Mouse (Mus musculus): ENCODE data around the gene Chaf1a. TPM values are rescaled to one million over a fixed set of nuclear protein-coding genes. Genes with fewer than 3 reads are reported as not detected.

Chaf1a gene
- total and polyA plus RNA-seq, 3 experiments, result 49.5 to 116 TPM; not detected in 1

DNA sequence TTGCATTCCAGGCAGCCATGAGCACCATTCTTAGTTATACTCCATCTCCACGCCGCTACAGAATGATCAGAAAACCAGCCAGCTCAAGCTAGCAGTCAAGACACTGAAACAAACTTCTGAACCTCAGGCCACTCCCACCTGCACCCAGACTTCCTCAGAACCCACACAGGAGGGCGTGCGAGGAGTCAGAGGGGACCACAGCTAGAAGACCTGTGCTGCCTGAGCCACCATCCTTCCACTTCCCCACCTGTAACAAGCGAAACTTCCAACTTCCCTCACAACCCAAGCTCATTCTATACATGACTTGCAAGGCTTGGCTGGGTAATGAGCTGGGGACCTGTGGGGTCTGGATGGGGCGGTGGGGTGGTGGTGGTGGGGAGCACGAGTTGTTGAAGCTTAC is 7.4 kb upstream of the Chaf1a start:
- DNase-seq (ENCODE audit: low read depth, low spot score), result peak; percentile 42
- Histone ChIP-seq H3K9ac (ENCODE audit: control insufficient read depth, low read depth, low read length, poor library complexity, severe bottlenecking) (no peak overlapping the region), H3K36me3 (ENCODE audit: control insufficient read depth in 1 of 2, insufficient read depth in 2 of 2, low read length in 2 of 2) (peaks cover 14 to 39% of the 10 kb centered on the region in 2 experiments), H3K79me2 (ENCODE audit: control insufficient read depth, insufficient read depth, low read length, poor library complexity) (peaks cover 77% of the 10 kb centered on the region), H3K27me3 (ENCODE audit: control insufficient read depth in 1 of 2, insufficient read depth in 2 of 2, low read length in 2 of 2) (no peaks in the 10 kb centered on the region), H3K27ac (ENCODE audit: control insufficient read depth, low read depth, low read length) (no peak overlapping the region), H3K4me3 (ENCODE audit: control insufficient read depth in 1 of 2, insufficient read depth in 1 of 2, low read depth in 2 of 2, low read length in 2 of 2) (no peak overlapping the region), H3K9me3 (replicated peaks; ENCODE audit: insufficient read depth, low read length) (no peaks in the 10 kb centered on the region), H3K4me1 (ENCODE audit: control insufficient read depth in 1 of 2, insufficient read depth in 2 of 2, low read length in 2 of 2) (peaks cover 18 to 41% of the 10 kb centered on the region in 2 experiments)
- no peak for TF ChIP-seq JUND (IDR thresholded peaks at IDR 0.05; ENCODE audit: low read depth, low read length)
- TF ChIP-seq NELFE (IDR thresholded peaks at IDR 0.05; ENCODE audit: low read depth, low read length), result no peak
- no peak for TF ChIP-seq USF2 (IDR thresholded peaks at IDR 0.05; ENCODE audit: borderline replicate concordance in 1 of 2, insufficient read depth in 1 of 2, low read depth in 1 of 2, low read length in 2 of 2)
- TF ChIP-seq POLR2AphosphoS5 (IDR thresholded peaks at IDR 0.05; ENCODE audit: borderline replicate concordance, low read depth, low read length), result no peak
- TF ChIP-seq SIN3A (IDR thresholded peaks at IDR 0.05; ENCODE audit: low read length), result no peak
- no peak for TF ChIP-seq MAZ (IDR thresholded peaks at IDR 0.05; ENCODE audit: low read depth, low read length)
- TF ChIP-seq GATA1 (IDR thresholded peaks at IDR 0.05; ENCODE audit: low read depth, low read length), result no peak
- TF ChIP-seq TAL1 (IDR thresholded peaks at IDR 0.05; ENCODE audit: low read length), result no peak
- no peak for TF ChIP-seq TCF12 (IDR thresholded peaks at IDR 0.05; ENCODE audit: low read depth, low read length)
- no peak for TF ChIP-seq MAFK (IDR thresholded peaks at IDR 0.05; ENCODE audit: borderline replicate concordance, low read depth, low read length)
- TF ChIP-seq NRF1 (IDR thresholded peaks at IDR 0.05; ENCODE audit: insufficient read depth, low read depth, low read length, poor library complexity, severe bottlenecking), result no peak
- TF ChIP-seq E2F4 (IDR thresholded peaks at IDR 0.05; ENCODE audit: borderline replicate concordance, low read depth, low read length), result no peak
- no peak for TF ChIP-seq USF1 (IDR thresholded peaks at IDR 0.05; ENCODE audit: low read depth, low read length)
- no peak for TF ChIP-seq ELF1 (IDR thresholded peaks at IDR 0.05; ENCODE audit: low read depth, low read length)
- TF ChIP-seq POLR2A (IDR thresholded peaks at IDR 0.05; ENCODE audit: control insufficient read depth in 1 of 2, insufficient read depth in 1 of 2, low read depth in 1 of 2, low read length in 2 of 2, poor library complexity in 1 of 2), result no peak
- no peak for TF ChIP-seq ZC3H11A (IDR thresholded peaks at IDR 0.05; ENCODE audit: low read depth, low read length)

DNA sequence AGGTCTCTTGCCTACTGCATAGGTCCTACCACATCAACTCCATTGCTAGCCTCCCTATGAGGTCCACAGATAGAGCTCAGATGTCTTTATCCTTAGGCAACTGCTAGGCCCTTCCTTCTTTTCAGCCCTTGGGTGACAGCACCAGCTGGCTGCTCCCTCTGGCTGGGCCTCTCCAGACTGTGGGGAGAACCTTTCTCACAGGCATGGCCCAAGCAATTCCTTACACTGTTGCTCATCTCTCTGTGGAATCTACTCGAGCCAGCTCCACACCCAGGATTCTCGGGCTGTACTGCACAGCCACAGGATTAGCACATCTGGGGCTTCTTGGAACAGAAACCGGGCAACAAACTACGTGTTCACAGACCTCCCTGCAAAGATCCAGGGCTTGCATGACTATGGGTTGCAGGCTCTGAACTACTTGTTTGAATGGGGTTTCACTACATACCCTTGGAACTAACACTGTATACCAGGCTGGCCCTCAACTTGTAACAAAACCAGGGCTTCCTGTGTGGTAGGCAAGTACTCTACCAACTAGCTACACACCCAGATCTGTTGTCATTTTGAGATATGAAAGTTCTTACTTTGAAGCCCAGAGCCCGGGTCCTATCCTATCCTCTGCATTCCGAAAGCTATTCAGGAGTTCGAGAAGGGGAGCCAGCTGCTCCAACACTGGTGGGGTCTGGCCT is 6.1 kb upstream of the Chaf1a start:
- no peak for DNase-seq (ENCODE audit: low read depth, low spot score)
- no peak overlapping the region for H3K27ac ChIP-seq (ENCODE audit: control insufficient read depth, low read depth, low read length)
- peaks cover 24 to 47% of the 10 kb centered on the region in 2 experiments for H3K4me1 ChIP-seq (ENCODE audit: control insufficient read depth in 1 of 2, insufficient read depth in 2 of 2, low read length in 2 of 2)
- peak overlapping the region in 1 of 2 experiments; percentile 84; a peak in 2 of 4 replicates for H3K4me3 ChIP-seq (ENCODE audit: control insufficient read depth in 1 of 2, insufficient read depth in 1 of 2, low read depth in 2 of 2, low read length in 2 of 2)
- peaks cover 5 to 49% of the 10 kb centered on the region in 2 experiments; a peak in 3 of 4 replicates for H3K36me3 ChIP-seq (ENCODE audit: control insufficient read depth in 1 of 2, insufficient read depth in 2 of 2, low read length in 2 of 2)
- no peaks in the 10 kb centered on the region for H3K9me3 ChIP-seq (replicated peaks; ENCODE audit: insufficient read depth, low read length)
- no peaks in the 10 kb centered on the region for H3K27me3 ChIP-seq (ENCODE audit: control insufficient read depth in 1 of 2, insufficient read depth in 2 of 2, low read length in 2 of 2)
- no peak for TF ChIP-seq MAZ (IDR thresholded peaks at IDR 0.05; ENCODE audit: low read depth, low read length)
- TF ChIP-seq CTCF (IDR thresholded peaks at IDR 0.05 in 2 of 3, conservative IDR thresholded peaks at IDR 0.05 in 1 of 3; ENCODE audit: control insufficient read depth in 1 of 3, insufficient read depth in 1 of 3, low read depth in 2 of 3, low read length in 3 of 3, poor library complexity in 1 of 3, severe bottlenecking in 1 of 3), result no peak
- no peak for TF ChIP-seq KAT2A (conservative IDR thresholded peaks at IDR 0.05; ENCODE audit: low read depth, low read length)
- TF ChIP-seq ETS1 (IDR thresholded peaks at IDR 0.05; ENCODE audit: low read depth, low read length), result no peak
- no peak for TF ChIP-seq CHD2 (IDR thresholded peaks at IDR 0.05; ENCODE audit: low read length)
- TF ChIP-seq EP300 (IDR thresholded peaks at IDR 0.05; ENCODE audit: low read depth in 1 of 2, low read length in 2 of 2), result no peak
- TF ChIP-seq RCOR1 (IDR thresholded peaks at IDR 0.05; ENCODE audit: low read depth, low read length), result no peak
- TF ChIP-seq TAL1 (IDR thresholded peaks at IDR 0.05; ENCODE audit: low read length), result no peak
- TF ChIP-seq GATA1 (IDR thresholded peaks at IDR 0.05; ENCODE audit: low read depth, low read length), result no peak
- TF ChIP-seq CHD1 (IDR thresholded peaks at IDR 0.05; ENCODE audit: low read depth, low read length), result no peak
- no peak for TF ChIP-seq HCFC1 (IDR thresholded peaks at IDR 0.05; ENCODE audit: low read depth, low read length)
- TF ChIP-seq TBP (IDR thresholded peaks at IDR 0.05; ENCODE audit: low read depth, low read length), result no peak
- TF ChIP-seq E2F4 (IDR thresholded peaks at IDR 0.05; ENCODE audit: borderline replicate concordance, low read depth, low read length), result no peak
- TF ChIP-seq MYC (IDR thresholded peaks at IDR 0.05; ENCODE audit: low read depth, low read length), result no peak
- H3K9ac ChIP-seq (ENCODE audit: control insufficient read depth, low read depth, low read length, poor library complexity, severe bottlenecking), result no peak overlapping the region
- peaks cover 68% of the 10 kb centered on the region for H3K79me2 ChIP-seq (ENCODE audit: control insufficient read depth, insufficient read depth, low read length, poor library complexity)

Measured in MEL (cell line).